Mouse (Mus musculus): ENCODE measurements around the gene Tmcc1. TPM values are rescaled to one million over a fixed set of nuclear protein-coding genes. Genes with fewer than 3 reads are reported as not detected.
"Not testable (repeated sequence)": the region's sequence is repeated elsewhere in the genome, so short reads cannot be mapped to it uniquely, and the experiment has no call there.

Tmcc1 gene
- polyA plus RNA-seq, 1 experiment: not detected

- no peak for TF ChIP-seq CTCF (IDR thresholded peaks at IDR 0.05; ENCODE audit: insufficient read depth, low read depth, low read length)
- no peak for TF ChIP-seq POLR2A (IDR thresholded peaks at IDR 0.05; ENCODE audit: insufficient read depth, low read depth, low read length)
- Histone ChIP-seq H3K27ac (ENCODE audit: insufficient read depth, low read depth, low read length) (no peak overlapping the region), H3K4me3 (ENCODE audit: insufficient read depth, low read depth, low read length) (no peak overlapping the region), H3K4me1 (ENCODE audit: control insufficient read depth, insufficient read depth, low read length) (no peaks in the 10 kb centered on the region)
- 81% methylated on average over 2 of the region's 2 CpGs for WGBS
These were observed 6.4 kb upstream of the Tmcc1 start for GRCm38 (mm10) chr6:116199682-116200081.

- WGBS: 32% methylated on average over 3 of the region's 3 CpGs
- Histone ChIP-seq H3K27ac (ENCODE audit: insufficient read depth, low read depth, low read length) (no peak overlapping the region), H3K4me1 (ENCODE audit: control insufficient read depth, insufficient read depth, low read length) (no peaks in the 10 kb centered on the region), H3K4me3 (ENCODE audit: insufficient read depth, low read depth, low read length) (no peak overlapping the region)
- TF ChIP-seq POLR2A (IDR thresholded peaks at IDR 0.05; ENCODE audit: insufficient read depth, low read depth, low read length): no peak
- TF ChIP-seq CTCF (IDR thresholded peaks at IDR 0.05; ENCODE audit: insufficient read depth, low read depth, low read length): no peak
These were observed 4.9 kb upstream of the Tmcc1 start for GRCm38 (mm10) chr6:116198173-116198572.

GRCm38 (mm10) chr6:116195811-116196210, 2.5 kb upstream of the Tmcc1 start:
- 69% methylated on average over 8 of the region's 8 CpGs for WGBS
- H3K4me1 ChIP-seq (ENCODE audit: control insufficient read depth, insufficient read depth, low read length): no peaks in the 10 kb centered on the region
- no peak overlapping the region for H3K4me3 ChIP-seq (ENCODE audit: insufficient read depth, low read depth, low read length)
- no peak for TF ChIP-seq POLR2A (IDR thresholded peaks at IDR 0.05; ENCODE audit: insufficient read depth, low read depth, low read length)
- no peak for TF ChIP-seq CTCF (IDR thresholded peaks at IDR 0.05; ENCODE audit: insufficient read depth, low read depth, low read length)
- H3K27ac ChIP-seq (ENCODE audit: insufficient read depth, low read depth, low read length): no peak overlapping the region

GRCm38 (mm10) chr6:116192809-116193311, 426 bp downstream of the Tmcc1 start:
- Histone ChIP-seq H3K27ac (ENCODE audit: insufficient read depth, low read depth, low read length) (no peak overlapping the region), H3K4me1 (ENCODE audit: control insufficient read depth, insufficient read depth, low read length) (no peaks in the 10 kb centered on the region), H3K4me3 (ENCODE audit: insufficient read depth, low read depth, low read length) (peak overlapping the region; percentile 89)
- WGBS: under 1% methylated on average over 51 of the region's 51 CpGs
- no peak; the same call in 1 of the 2 replicates for TF ChIP-seq POLR2A (IDR thresholded peaks at IDR 0.05; ENCODE audit: insufficient read depth, low read depth, low read length)
- no peak for TF ChIP-seq CTCF (IDR thresholded peaks at IDR 0.05; ENCODE audit: insufficient read depth, low read depth, low read length)

GRCm38 (mm10) chr6:116189417-116189816, 3.9 kb downstream of the Tmcc1 start:
- WGBS: 90% methylated on average over 1 of the region's 1 CpGs
- no peak overlapping the region for H3K4me3 ChIP-seq (ENCODE audit: insufficient read depth, low read depth, low read length)
- TF ChIP-seq POLR2A (IDR thresholded peaks at IDR 0.05; ENCODE audit: insufficient read depth, low read depth, low read length) (no peak), CTCF (IDR thresholded peaks at IDR 0.05; ENCODE audit: insufficient read depth, low read depth, low read length) (no peak)
- no peak overlapping the region for H3K27ac ChIP-seq (ENCODE audit: insufficient read depth, low read depth, low read length)
- H3K4me1 ChIP-seq (ENCODE audit: control insufficient read depth, insufficient read depth, low read length): no peaks in the 10 kb centered on the region

- no peak overlapping the region for H3K4me3 ChIP-seq (ENCODE audit: insufficient read depth, low read depth, low read length)
- H3K4me1 ChIP-seq (ENCODE audit: control insufficient read depth, insufficient read depth, low read length): no peaks in the 10 kb centered on the region
- TF ChIP-seq POLR2A (IDR thresholded peaks at IDR 0.05; ENCODE audit: insufficient read depth, low read depth, low read length): no peak
- no peak for TF ChIP-seq CTCF (IDR thresholded peaks at IDR 0.05; ENCODE audit: insufficient read depth, low read depth, low read length)
- WGBS: 43% methylated on average over 2 of the region's 2 CpGs
- H3K27ac ChIP-seq (ENCODE audit: insufficient read depth, low read depth, low read length): no peak overlapping the region
These were observed 6.8 kb downstream of the Tmcc1 start for GRCm38 (mm10) chr6:116186485-116186884.

- WGBS: 74% methylated on average over 5 of the region's 5 CpGs
- H3K27ac ChIP-seq (ENCODE audit: insufficient read depth, low read depth, low read length): no peak overlapping the region
- H3K4me3 ChIP-seq (ENCODE audit: insufficient read depth, low read depth, low read length): no peak overlapping the region
- H3K4me1 ChIP-seq (ENCODE audit: control insufficient read depth, insufficient read depth, low read length): no peaks in the 10 kb centered on the region
- no peak for TF ChIP-seq CTCF (IDR thresholded peaks at IDR 0.05; ENCODE audit: insufficient read depth, low read depth, low read length)
- no peak for TF ChIP-seq POLR2A (IDR thresholded peaks at IDR 0.05; ENCODE audit: insufficient read depth, low read depth, low read length)
These were observed 9.8 kb downstream of the Tmcc1 start for GRCm38 (mm10) chr6:116183509-116183908.

GRCm38 (mm10) chr6:116180731-116181130, 12.6 kb downstream of the Tmcc1 start:
- H3K4me1 ChIP-seq (ENCODE audit: control insufficient read depth, insufficient read depth, low read length): no peaks in the 10 kb centered on the region
- H3K27ac ChIP-seq (ENCODE audit: insufficient read depth, low read depth, low read length): no peak overlapping the region
- no peak overlapping the region for H3K4me3 ChIP-seq (ENCODE audit: insufficient read depth, low read depth, low read length)
- TF ChIP-seq POLR2A (IDR thresholded peaks at IDR 0.05; ENCODE audit: insufficient read depth, low read depth, low read length) (no peak), CTCF (IDR thresholded peaks at IDR 0.05; ENCODE audit: insufficient read depth, low read depth, low read length) (no peak)
- 83% methylated on average over 3 of the region's 3 CpGs for WGBS

GRCm38 (mm10) chr6:116178376-116178775, 14.9 kb downstream of the Tmcc1 start:
- Histone ChIP-seq H3K27ac (ENCODE audit: insufficient read depth, low read depth, low read length) (no peak overlapping the region), H3K4me1 (ENCODE audit: control insufficient read depth, insufficient read depth, low read length) (no peaks in the 10 kb centered on the region), H3K4me3 (ENCODE audit: insufficient read depth, low read depth, low read length) (no peak overlapping the region)
- WGBS: 97% methylated on average over 2 of the region's 2 CpGs
- TF ChIP-seq CTCF (IDR thresholded peaks at IDR 0.05; ENCODE audit: insufficient read depth, low read depth, low read length) (no peak), POLR2A (IDR thresholded peaks at IDR 0.05; ENCODE audit: insufficient read depth, low read depth, low read length) (no peak)

- WGBS: 77% methylated on average over 37 of the region's 37 CpGs
- not testable (repeated sequence) for H3K27ac ChIP-seq (ENCODE audit: insufficient read depth, low read depth, low read length); H3K4me3 ChIP-seq (ENCODE audit: insufficient read depth, low read depth, low read length); H3K4me1 ChIP-seq (ENCODE audit: control insufficient read depth, insufficient read depth, low read length)
These were observed 19.7 kb downstream of the Tmcc1 start for GRCm38 (mm10) chr6:116173511-116174099.
